Mouse (Mus musculus): ENCODE data around the gene Eipr1. TPM values are rescaled to one million over a fixed set of nuclear protein-coding genes. Genes with fewer than 3 reads are reported as not detected.

Gene Eipr1
- polyA plus RNA-seq (2014; fragmentation: Illumina TruSeq; extraction: RNeasy Lipid Tissue Mini Kit (QIAGEN cat#74804); ENCODE audit: low read depth, low replicate concordance), result 8.0 TPM

GRCm38 (mm10) chr12:28751508-28752263 lies at the start of gene Eipr1:
Gene Eipr1, plus strand, starts transcription at chr12:28751803.

GRCm38 (mm10) chr12:28750021-28750633 lies 1.5 kb upstream of the Eipr1 start, which contains the start of gene Trappc12:
Gene Trappc12, minus strand, starts transcription at chr12:28750472.

Other genes with a start within 250 kb of the Eipr1 start
- 86.6 TPM for gene Dcdc2c, start 199.4 kb upstream of the Eipr1 start, polyA plus RNA-seq (2014; fragmentation: Illumina TruSeq; extraction: RNeasy Lipid Tissue Mini Kit (QIAGEN cat#74804); ENCODE audit: low read depth, low replicate concordance)
- gene Allc, start 169.3 kb upstream of the Eipr1 start, polyA plus RNA-seq (2014; fragmentation: Illumina TruSeq; extraction: RNeasy Lipid Tissue Mini Kit (QIAGEN cat#74804); ENCODE audit: low read depth, low replicate concordance), result 468 TPM
- 0.24 TPM for gene Colec11, start 128.4 kb upstream of the Eipr1 start, polyA plus RNA-seq (2014; fragmentation: Illumina TruSeq; extraction: RNeasy Lipid Tissue Mini Kit (QIAGEN cat#74804); ENCODE audit: low read depth, low replicate concordance)
- 532 TPM for gene Rps7, start 115.8 kb upstream of the Eipr1 start, polyA plus RNA-seq (2014; fragmentation: Illumina TruSeq; extraction: RNeasy Lipid Tissue Mini Kit (QIAGEN cat#74804); ENCODE audit: low read depth, low replicate concordance)
- 1.9 TPM for gene Rnaseh1, start 102.2 kb upstream of the Eipr1 start, polyA plus RNA-seq (2014; fragmentation: Illumina TruSeq; extraction: RNeasy Lipid Tissue Mini Kit (QIAGEN cat#74804); ENCODE audit: low read depth, low replicate concordance)
- gene Adi1, start 76.6 kb upstream of the Eipr1 start, polyA plus RNA-seq (2014; fragmentation: Illumina TruSeq; extraction: RNeasy Lipid Tissue Mini Kit (QIAGEN cat#74804); ENCODE audit: low read depth, low replicate concordance), result 14.9 TPM
- gene Trappc12, start 1.3 kb upstream of the Eipr1 start, polyA plus RNA-seq (2014; fragmentation: Illumina TruSeq; extraction: RNeasy Lipid Tissue Mini Kit (QIAGEN cat#74804); ENCODE audit: low read depth, low replicate concordance), result 13.0 TPM

Measured in testis, adult 10 weeks (tissue).